Mouse (Mus musculus): ENCODE measurements around the gene Emg1.

GRCm38 (mm10) chr6:124669234-124669859 lies 42.6 kb downstream of the Emg1 start:
- no peak for TF ChIP-seq CTCF (IDR thresholded peaks at IDR 0.05; ENCODE audit: control insufficient read depth, insufficient read depth, low read length)
- no peak for TF ChIP-seq POLR2A (IDR thresholded peaks at IDR 0.05; ENCODE audit: borderline replicate concordance, control insufficient read depth, low read depth, low read length)
